Mouse (Mus musculus) heart, adult 2 months (tissue): Measurements from ENCODE around the gene Celf3.

Experiments used
- CTCF ChIP-seq: fragments of 200-600 bp; IDR thresholded peaks from 2 replicates; pipeline ENCODE4 v1.8.1; 2022; ENCODE audit warnings: antibody characterized with exemption, mild to moderate bottlenecking, moderate library complexity
- EP300 ChIP-seq: fragments of 200-500 bp; IDR thresholded peaks from 2 replicates; pipeline ENCODE4 v1.6.1; 2011; ENCODE audit warnings: low read depth, low read length, control low read depth; ENCODE audit not compliant: insufficient read depth
- POLR2A ChIP-seq: fragments of 200-500 bp; IDR thresholded peaks from 2 replicates; pipeline ENCODE4 v1.6.1; 2011; ENCODE audit warnings: mild to moderate bottlenecking, low read depth, low read length, control low read depth; ENCODE audit not compliant: insufficient read depth

GRCm38 (mm10) chr3:94483790-94484439 lies 5.8 kb downstream of the Celf3 start:
- no peak for TF ChIP-seq CTCF
- TF ChIP-seq POLR2A = no peak
- TF ChIP-seq EP300 = no peak
